Mouse (Mus musculus) forebrain, embryonic 12.5 days (tissue): ENCODE measurements at regions not wholly inside any gene's neighbourhood (a gene's known extent, or its start where the extent isn't known, plus 50 kb on each side); places are given as distances from the start of the nearest gene placed in this dataset.

Experiments used
- ATAC-seq: fragments of 200-750 bp; cut with Nextera tagmentation; 2 replicates; pipeline ENCODE4 v1.8.0; 2017; ENCODE audit warnings: moderate TSS enrichment; ENCODE audit not compliant: low FRiP score
- H3K27ac ChIP-seq: fragments of 300-500 bp; sonication (generic); 2 replicates; pipeline ENCODE4 v1.5.1; 2016; ENCODE audit warnings: mild to moderate bottlenecking
- H3K27me3 ChIP-seq: fragments of 300-500 bp; sonication (generic); 2 replicates; pipeline ENCODE4 v1.6.1; 2016; ENCODE audit warnings: mild to moderate bottlenecking
- H3K36me3 ChIP-seq: fragments of 300-500 bp; sonication (generic); replicated peaks from 2 replicates; pipeline ENCODE4 v1.6.1; 2016; ENCODE audit warnings: mild to moderate bottlenecking
- H3K4me1 ChIP-seq: fragments of 300-500 bp; sonication (generic); 2 replicates; pipeline ENCODE4 v1.6.1; 2016
- H3K4me2 ChIP-seq: fragments of 300-500 bp; sonication (generic); 2 replicates; pipeline ENCODE4 v1.6.1; 2016; ENCODE audit warnings: mild to moderate bottlenecking, moderate library complexity
- H3K4me3 ChIP-seq: fragments of 300-500 bp; sonication (generic); replicated peaks from 2 replicates; pipeline ENCODE4 v1.5.1; 2016; ENCODE audit warnings: mild to moderate bottlenecking
- H3K9ac ChIP-seq: fragments of 300-500 bp; sonication (generic); 2 replicates; pipeline ENCODE4 v1.6.1; 2016; ENCODE audit warnings: mild to moderate bottlenecking
- H3K9me3 ChIP-seq: fragments of 300-500 bp; sonication (generic); 2 replicates; pipeline ENCODE4 v1.6.1; 2016
- WGBS: fragments of 180-500 bp; shearing (Covaris S2); methylation state at CpG from one replicate; pipeline ENCODE4 v1.1.7; 2016; 5-methylcytosine and 5-hydroxymethylcytosine counted together

- no peak for ATAC-seq
- Histone ChIP-seq H3K9ac (no peak overlapping the region), H3K4me3 (no peak overlapping the region), H3K9me3 (no peaks in the 10 kb centered on the region), H3K36me3 (no peaks in the 10 kb centered on the region), H3K27ac (no peak overlapping the region), H3K4me1 (no peaks in the 10 kb centered on the region), H3K4me2 (no peak overlapping the region), H3K27me3 (no peaks in the 10 kb centered on the region)
- WGBS: 86% methylated on average over 6 of the region's 6 CpGs
Observed at GRCm38 (mm10) chr13:47811711-47812415, 449.2 kb upstream of the Id4 start.

- Histone ChIP-seq H3K4me2 (no peak overlapping the region), H3K9me3 (no peaks in the 10 kb centered on the region), H3K36me3 (no peaks in the 10 kb centered on the region), H3K9ac (no peak overlapping the region), H3K4me1 (no peaks in the 10 kb centered on the region), H3K27me3 (no peaks in the 10 kb centered on the region), H3K4me3 (no peak overlapping the region), H3K27ac (no peak overlapping the region)
- WGBS: 85% methylated on average over 9 of the region's 9 CpGs
- ATAC-seq: no peak
Observed at GRCm38 (mm10) chr13:47818924-47819564, 442.0 kb upstream of the Id4 start.

GRCm38 (mm10) chr13:47836491-47836890, 424.5 kb upstream of the Id4 start:
- no peak for ATAC-seq
- Histone ChIP-seq H3K36me3 (no peaks in the 10 kb centered on the region), H3K27me3 (peaks cover 9% of the 10 kb centered on the region; the same call in 1 of the 2 replicates), H3K27ac (no peak overlapping the region), H3K4me1 (no peaks in the 10 kb centered on the region), H3K4me3 (no peak overlapping the region), H3K9ac (no peak overlapping the region), H3K4me2 (no peak overlapping the region), H3K9me3 (no peaks in the 10 kb centered on the region)
- WGBS: 36% methylated on average over 9 of the region's 9 CpGs

GRCm38 (mm10) chr13:47842418-47842817, 418.6 kb upstream of the Id4 start:
- H3K36me3 ChIP-seq: no peaks in the 10 kb centered on the region
- H3K9ac ChIP-seq: no peak overlapping the region
- H3K27ac ChIP-seq: no peak overlapping the region
- WGBS: 89% methylated on average over 8 of the region's 8 CpGs
- no peak for ATAC-seq
- H3K27me3 ChIP-seq: peaks cover 14% of the 10 kb centered on the region
- H3K4me1 ChIP-seq: peaks cover 23% of the 10 kb centered on the region
- H3K4me2 ChIP-seq: no peak overlapping the region
- H3K4me3 ChIP-seq: no peak overlapping the region
- H3K9me3 ChIP-seq: no peaks in the 10 kb centered on the region

- H3K27me3 ChIP-seq: peaks cover 15% of the 10 kb centered on the region
- no peaks in the 10 kb centered on the region for H3K36me3 ChIP-seq
- WGBS: 76% methylated on average over 9 of the region's 9 CpGs
- no peak overlapping the region for H3K9ac ChIP-seq
- ATAC-seq: no peak
- no peak overlapping the region for H3K4me3 ChIP-seq
- peak overlapping the region; percentile 42; the same call in 1 of the 2 replicates for H3K4me2 ChIP-seq
- H3K4me1 ChIP-seq: peaks cover 23% of the 10 kb centered on the region
- H3K27ac ChIP-seq: peak overlapping the region; percentile 62; the same call in 1 of the 2 replicates
- H3K9me3 ChIP-seq: no peaks in the 10 kb centered on the region
Observed at GRCm38 (mm10) chr13:47843011-47843410, 418.0 kb upstream of the Id4 start.

- no peak overlapping the region for H3K9ac ChIP-seq
- 7% methylated on average over 13 of the region's 13 CpGs for WGBS
- H3K9me3 ChIP-seq: no peaks in the 10 kb centered on the region
- peak overlapping the region; percentile 62 for H3K27ac ChIP-seq
- H3K36me3 ChIP-seq: no peaks in the 10 kb centered on the region
- H3K4me2 ChIP-seq: peak overlapping the region; percentile 42
- no peak overlapping the region for H3K4me3 ChIP-seq
- peaks cover 28% of the 10 kb centered on the region for H3K4me1 ChIP-seq
- peak; percentile 64 for ATAC-seq
- peaks cover 8% of the 10 kb centered on the region; the same call in 1 of the 2 replicates for H3K27me3 ChIP-seq
Observed at GRCm38 (mm10) chr13:47843541-47844267, 417.3 kb upstream of the Id4 start.

GRCm38 (mm10) chr13:47846713-47847112, 414.3 kb upstream of the Id4 start:
- Histone ChIP-seq H3K36me3 (no peaks in the 10 kb centered on the region), H3K9ac (no peak overlapping the region), H3K9me3 (no peaks in the 10 kb centered on the region), H3K4me3 (no peak overlapping the region), H3K27me3 (peaks cover 8% of the 10 kb centered on the region; the same call in 1 of the 2 replicates), H3K27ac (no peak overlapping the region), H3K4me1 (peaks cover 33% of the 10 kb centered on the region), H3K4me2 (no peak overlapping the region)
- no peak for ATAC-seq
- WGBS: 96% methylated on average over 3 of the region's 3 CpGs

- Histone ChIP-seq H3K4me2 (no peak overlapping the region), H3K36me3 (no peaks in the 10 kb centered on the region), H3K4me1 (peaks cover 22% of the 10 kb centered on the region), H3K9ac (no peak overlapping the region), H3K4me3 (no peak overlapping the region), H3K27me3 (peaks cover 8% of the 10 kb centered on the region; the same call in 1 of the 2 replicates), H3K27ac (peak overlapping the region; percentile 36; the same call in 1 of the 2 replicates), H3K9me3 (no peaks in the 10 kb centered on the region)
- no peak for ATAC-seq
- 60% methylated on average over 11 of the region's 11 CpGs for WGBS
Observed at GRCm38 (mm10) chr13:47848371-47849188, 412.4 kb upstream of the Id4 start.

GRCm38 (mm10) chr13:47855422-47856108, 405.5 kb upstream of the Id4 start:
- Histone ChIP-seq H3K9me3 (no peaks in the 10 kb centered on the region), H3K27me3 (0 out of 2 replicates have a peak, but pooled peaks cover 6% of the 10 kb centered on the region), H3K4me2 (peak overlapping the region; percentile 37), H3K27ac (peak overlapping the region; percentile 60), H3K9ac (no peak overlapping the region; the same call in 1 of the 2 replicates), H3K4me3 (0 out of 2 replicates have a peak overlapping the region, but pooled peaks have one; percentile 12), H3K4me1 (peaks cover 28% of the 10 kb centered on the region), H3K36me3 (no peaks in the 10 kb centered on the region)
- WGBS: 3% methylated on average over 22 of the region's 22 CpGs
- ATAC-seq: peak; percentile 61; the same call in 1 of the 2 replicates

- Histone ChIP-seq H3K4me3 (no peak overlapping the region), H3K9me3 (no peaks in the 10 kb centered on the region), H3K4me2 (no peak overlapping the region), H3K27ac (no peak overlapping the region), H3K27me3 (0 out of 2 replicates have a peak, but pooled peaks cover 6% of the 10 kb centered on the region), H3K4me1 (peaks cover 28% of the 10 kb centered on the region), H3K36me3 (no peaks in the 10 kb centered on the region), H3K9ac (no peak overlapping the region)
- no peak for ATAC-seq
- WGBS: 54% methylated on average over 4 of the region's 4 CpGs
Observed at GRCm38 (mm10) chr13:47858946-47859345, 402.1 kb upstream of the Id4 start.

- no peaks in the 10 kb centered on the region for H3K9me3 ChIP-seq
- peak; percentile 33; the same call in 1 of the 2 replicates for ATAC-seq
- WGBS: 63% methylated on average over 8 of the region's 8 CpGs
- H3K36me3 ChIP-seq: no peaks in the 10 kb centered on the region
- H3K4me3 ChIP-seq: no peak overlapping the region
- no peak overlapping the region for H3K9ac ChIP-seq
- H3K4me2 ChIP-seq: no peak overlapping the region
- 0 out of 2 replicates have a peak, but pooled peaks cover 6% of the 10 kb centered on the region for H3K27me3 ChIP-seq
- peaks cover 21% of the 10 kb centered on the region for H3K4me1 ChIP-seq
- H3K27ac ChIP-seq: no peak overlapping the region
Observed at GRCm38 (mm10) chr13:47860316-47860715, 400.7 kb upstream of the Id4 start.
